Mouse (Mus musculus) embryo, embryonic 9.5 days (tissue): ENCODE measurements around the gene Rcan3.
A peak's percentile ranks its signal among the peaks of the same experiment; 100 is the strongest.

Experiments used
- DNase-seq: peaks from one replicate; pipeline ENCODE4 v3.0.0-alpha.2; 2017; ENCODE audit errors: extremely low spot score

Rcan3 gene

DNA sequence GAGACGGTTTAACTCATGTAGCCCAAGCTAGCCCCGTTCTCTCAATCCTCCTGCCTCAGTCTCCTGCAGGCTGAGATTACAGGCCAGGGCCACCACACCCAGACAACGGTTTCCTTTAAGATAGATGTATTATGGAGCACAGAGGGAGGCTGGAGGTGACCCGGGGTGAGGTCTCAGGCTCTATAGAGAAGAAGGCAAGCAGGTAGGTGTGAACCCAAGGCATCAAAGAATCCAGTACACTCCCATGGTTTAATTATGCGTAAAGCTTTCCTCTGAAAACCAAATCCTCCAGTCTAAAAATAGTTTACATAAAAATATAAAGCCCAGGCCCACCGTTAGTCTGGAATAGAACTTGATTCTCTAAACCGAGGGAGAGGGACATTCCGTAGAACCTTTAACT lies 20.2 kb downstream of the Rcan3 start:
- DNase-seq: no peak

GRCm38 (mm10) chr4:135411633-135412032 lies 22.0 kb downstream of the Rcan3 start:
- peak; percentile 33 for DNase-seq

DNA sequence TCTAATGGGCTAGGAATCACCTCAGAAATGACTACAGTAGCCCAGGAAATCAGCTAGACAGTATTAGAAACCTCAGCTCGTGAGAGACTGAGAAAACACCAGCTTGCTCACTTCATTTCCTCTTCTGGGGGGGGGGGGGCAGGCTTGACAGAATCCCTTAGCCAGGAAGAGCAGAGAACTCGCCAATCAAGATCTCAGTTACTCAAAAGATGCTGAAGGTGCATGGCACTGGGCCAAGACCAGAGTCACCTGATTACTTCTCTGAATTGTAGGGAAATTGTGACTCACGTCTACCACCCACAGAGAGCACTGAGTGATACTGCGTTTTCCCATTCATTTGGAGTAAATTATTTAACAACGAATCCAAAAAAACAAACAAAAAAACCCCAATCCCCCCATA lies 27.5 kb downstream of the Rcan3 start:
- no peak for DNase-seq

GRCm38 (mm10) chr4:135404916-135405315 lies 28.7 kb downstream of the Rcan3 start:
- DNase-seq: no peak

DNA sequence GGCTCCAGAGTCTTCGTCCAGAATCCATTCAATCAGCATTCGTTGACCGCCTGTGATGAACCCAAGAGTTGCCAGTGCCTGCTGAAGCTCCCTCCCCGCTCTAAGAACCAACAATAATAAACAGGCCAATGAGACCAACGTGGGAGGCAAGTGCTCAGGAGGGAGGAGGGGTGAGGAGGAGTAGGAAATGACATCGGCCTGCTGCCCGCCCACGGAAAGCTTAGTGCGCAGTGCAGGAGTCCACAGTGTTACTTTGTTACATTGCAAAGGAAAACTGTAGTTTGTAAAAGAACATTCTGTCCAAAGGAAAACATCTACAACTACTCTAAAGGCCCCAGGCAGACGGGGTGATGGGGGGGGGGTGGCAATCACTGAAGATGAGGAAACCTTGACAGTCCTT lies 29.6 kb downstream of the Rcan3 start:
- DNase-seq: no peak

GRCm38 (mm10) chr4:135401881-135402280 lies 31.8 kb downstream of the Rcan3 start:
- DNase-seq: no peak

DNA sequence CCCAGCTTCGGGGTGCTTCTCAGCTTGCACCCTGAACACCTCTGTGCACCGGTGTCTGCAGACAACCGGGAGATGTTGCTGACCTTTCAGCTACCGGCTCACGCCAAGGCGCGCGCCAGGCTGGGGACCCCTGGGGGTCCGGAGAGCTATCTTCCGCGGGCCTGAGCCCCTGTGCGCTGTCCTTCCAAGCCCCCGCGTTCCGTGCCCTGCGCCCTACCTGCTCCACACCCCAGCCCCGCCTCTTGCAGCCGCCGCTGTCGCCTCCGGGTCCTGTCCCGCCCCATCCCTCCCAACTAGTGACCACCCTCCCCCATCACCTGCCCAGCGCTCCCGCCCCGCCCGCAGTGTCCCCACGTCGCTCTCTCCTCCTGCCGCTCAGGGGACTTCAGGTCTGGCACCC lies 35.7 kb downstream of the Rcan3 start, which contains the start of gene Ncmap:
Gene Ncmap, minus strand, starts transcription at position 237 of the 400 bp plus-strand sequence.
- peak; percentile 12 for DNase-seq

DNA sequence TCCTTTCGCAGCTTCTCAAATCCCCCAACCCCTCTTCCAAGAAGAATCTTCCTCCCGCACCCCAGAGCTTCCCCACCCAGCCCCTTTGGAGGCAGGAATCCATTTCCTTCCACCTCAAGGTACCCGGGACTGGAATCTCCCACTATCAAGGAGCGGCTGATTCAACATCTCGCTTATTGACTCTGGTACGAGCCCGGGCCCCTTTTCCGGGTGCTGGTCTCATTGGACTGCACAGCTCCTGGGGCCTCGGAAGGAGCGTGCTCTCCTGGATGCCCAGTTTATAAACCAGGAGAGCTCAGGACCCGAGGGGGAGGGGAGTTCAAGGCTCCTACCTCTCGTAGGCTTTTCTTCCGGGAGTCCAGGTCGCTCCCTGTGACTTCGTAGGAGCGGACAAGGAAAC lies 36.1 kb downstream of the Rcan3 start:
- peak; percentile 20 for DNase-seq

- no peak for DNase-seq
These were observed 37.4 kb downstream of the Rcan3 start for GRCm38 (mm10) chr4:135396303-135396702.

DNA sequence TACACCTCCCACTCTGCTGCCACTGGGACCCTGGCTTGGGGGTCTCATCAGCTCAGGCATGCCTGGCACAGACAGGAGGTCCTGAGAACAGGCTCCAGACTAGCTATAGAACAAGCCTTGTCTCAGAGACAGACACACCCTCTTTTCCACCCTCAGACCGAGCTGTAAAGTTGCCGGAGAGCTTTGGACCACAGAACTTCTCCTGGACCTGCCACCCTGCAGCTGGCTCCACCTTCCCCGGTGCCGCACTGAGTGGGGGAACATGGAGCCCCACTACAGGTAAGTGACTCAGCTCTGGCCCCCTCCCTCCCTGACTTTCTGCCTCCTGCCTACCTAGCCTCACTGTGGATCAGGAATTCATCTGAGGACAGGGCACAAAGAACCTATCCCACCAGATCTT lies 38.3 kb downstream of the Rcan3 start:
- no peak for DNase-seq

DNA sequence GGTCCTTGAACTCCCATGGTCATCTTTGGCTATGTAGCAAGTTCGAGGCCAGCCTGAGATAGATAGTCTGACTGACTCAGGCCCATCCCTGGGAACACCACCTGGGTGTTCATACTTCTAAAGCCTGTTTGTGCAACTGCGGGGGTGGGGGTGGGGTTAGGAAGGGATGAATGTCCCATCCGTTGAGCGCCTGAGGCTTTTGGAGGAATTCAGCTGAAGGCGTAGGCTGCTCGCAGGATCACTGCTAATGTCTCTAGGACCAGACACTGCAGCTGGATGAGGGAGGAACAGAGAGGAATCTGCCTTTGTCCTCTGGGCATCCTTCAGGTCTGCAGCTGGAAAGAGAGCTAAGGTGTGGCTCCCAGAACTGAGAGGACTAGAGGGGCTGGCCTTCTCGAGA lies 39.0 kb downstream of the Rcan3 start:
- no peak for DNase-seq

GRCm38 (mm10) chr4:135393381-135393780 lies 40.3 kb downstream of the Rcan3 start:
- DNase-seq: no peak

DNA sequence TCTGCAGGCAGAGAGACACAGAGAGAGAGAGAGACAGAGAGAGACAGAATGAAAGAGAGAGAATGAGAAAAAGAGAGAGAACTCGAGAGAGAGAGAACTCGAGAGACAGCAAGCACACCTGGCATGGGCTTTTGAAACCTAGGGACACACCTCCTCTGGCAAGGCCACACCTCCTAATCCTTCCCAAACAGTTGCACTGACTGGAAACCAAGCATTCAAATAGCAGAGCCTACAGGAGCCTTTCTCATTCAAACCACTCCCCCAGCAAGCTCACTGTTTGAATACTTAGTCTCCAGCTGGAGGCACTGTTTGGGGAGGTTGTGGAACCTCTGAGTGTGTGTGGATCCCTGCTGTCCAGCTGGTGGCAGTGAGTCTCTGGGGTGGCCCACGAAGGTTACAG lies 40.9 kb downstream of the Rcan3 start:
- DNase-seq: no peak

GRCm38 (mm10) chr4:135391014-135391413 lies 42.6 kb downstream of the Rcan3 start:
- no peak for DNase-seq

- no peak for DNase-seq
These were observed 48.0 kb downstream of the Rcan3 start for GRCm38 (mm10) chr4:135385614-135386013.

GRCm38 (mm10) chr4:135382316-135382715 lies 51.3 kb downstream of the Rcan3 start:
- peak; percentile 82 for DNase-seq

GRCm38 (mm10) chr4:135381355-135381754 lies 52.3 kb downstream of the Rcan3 start:
- DNase-seq: peak; percentile 17

DNA sequence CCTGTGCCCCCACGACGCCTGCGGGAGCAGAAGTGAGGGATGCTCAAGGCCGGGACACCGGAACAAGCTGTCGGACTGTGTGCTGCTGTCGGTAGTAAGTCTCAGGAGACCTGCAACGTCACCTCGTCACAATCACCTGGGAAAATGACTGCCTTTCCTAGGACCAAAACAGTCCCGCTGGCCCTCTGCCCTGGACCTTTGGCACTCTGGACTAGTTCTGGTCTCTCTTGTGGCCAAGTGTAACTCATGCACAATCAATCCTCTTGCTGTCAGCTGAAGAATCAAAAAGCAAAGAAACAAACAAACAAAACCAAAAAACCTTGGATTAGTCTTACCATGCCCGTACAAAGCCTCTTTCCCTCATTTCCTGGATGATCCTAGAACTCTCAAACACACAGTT lies 56.4 kb downstream of the Rcan3 start:
- no peak for DNase-seq

DNA sequence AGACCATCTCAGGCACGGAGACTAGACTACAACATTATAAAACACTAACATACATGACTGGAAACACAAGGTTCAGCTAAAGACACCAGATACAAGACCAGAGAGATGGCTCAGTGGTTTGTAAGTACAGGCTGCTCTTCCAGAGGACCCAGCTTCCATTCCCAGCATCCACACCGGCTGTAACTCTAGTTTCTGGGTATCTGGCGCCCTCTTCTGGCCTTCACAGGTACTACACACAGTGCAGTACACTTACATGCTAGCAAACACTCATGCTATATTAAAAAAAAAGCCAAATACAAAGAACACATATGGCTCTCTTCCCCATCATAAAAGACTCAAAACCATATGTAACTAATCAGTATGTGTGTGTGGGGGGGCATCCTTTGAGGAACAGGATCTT lies 58.2 kb downstream of the Rcan3 start:
- no peak for DNase-seq

GRCm38 (mm10) chr4:135373299-135373698 lies 60.4 kb downstream of the Rcan3 start:
- no peak for DNase-seq

- no peak for DNase-seq
These were observed 63.3 kb downstream of the Rcan3 start for GRCm38 (mm10) chr4:135370372-135370771.

GRCm38 (mm10) chr4:135362828-135363227 lies 70.8 kb downstream of the Rcan3 start:
- DNase-seq: no peak
